Mouse (Mus musculus): ENCODE measurements around the gene Ddn.

DNA sequence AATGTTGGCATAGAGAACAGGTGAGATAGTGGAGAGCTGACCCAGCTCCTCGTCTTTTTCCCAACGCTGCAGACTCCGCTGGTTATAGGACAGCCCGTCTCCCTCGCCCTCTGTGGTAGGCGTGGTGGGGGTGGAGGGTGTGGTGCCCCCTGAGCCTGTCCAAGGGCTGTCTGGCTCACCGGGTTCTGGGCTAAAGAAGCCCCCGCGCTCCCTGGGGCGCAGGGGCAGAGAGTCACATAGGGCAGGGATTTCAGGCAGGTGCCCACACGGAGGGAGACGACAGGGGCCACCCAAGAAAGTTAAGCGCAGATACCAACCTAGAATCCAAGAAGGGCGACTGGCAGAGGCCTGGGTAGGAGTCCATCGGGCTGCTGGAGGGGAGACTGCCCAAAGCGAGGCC, 44.9 kb upstream of the Ddn start:
- TF ChIP-seq TAL1 (IDR thresholded peaks at IDR 0.05; ENCODE audit: low read length) (no peak), GATA1 (IDR thresholded peaks at IDR 0.05; ENCODE audit: low read length) (no peak)

All from erythroblast, embryonic 14.5 days (primary cell).